Mouse (Mus musculus): ENCODE results near the gene Kif26b. TPM values are rescaled to one million over a fixed set of nuclear protein-coding genes. Genes with fewer than 3 reads are reported as not detected.

Kif26b gene
- total and polyA plus RNA-seq, 3 experiments: 0.86 to 3.0 (median 2.4) TPM

DNA sequence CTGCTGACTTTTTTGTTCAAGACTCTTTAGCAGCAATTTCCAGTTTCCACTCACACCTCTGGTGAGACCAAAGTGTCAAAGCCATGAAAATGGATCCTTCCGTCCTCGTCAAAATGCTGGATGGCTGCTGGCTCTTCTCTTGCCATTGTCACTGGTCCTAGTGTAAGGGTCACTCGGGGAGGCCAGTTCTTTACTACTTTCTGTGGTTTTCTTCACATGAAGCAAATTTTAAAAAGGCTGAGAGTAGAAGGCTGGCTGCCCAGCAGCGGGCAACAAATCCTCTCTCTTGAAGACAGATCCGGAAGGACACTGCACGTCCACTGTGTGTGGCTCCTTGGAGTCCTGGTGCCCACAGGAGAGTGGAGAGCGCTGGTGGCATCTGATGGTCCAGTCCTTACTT is 265.9 kb downstream of the Kif26b start:
- intact Hi-C loops (cut with DNase I): no loop called here
- no peak overlapping the region for H3K27ac ChIP-seq
- H3K79me2 ChIP-seq (replicated peaks; ENCODE audit: control insufficient read depth, insufficient read depth, low read length): no peaks in the 10 kb centered on the region
- DNase-seq: no peak
- 97% methylated on average over 7 of the region's 7 CpGs for WGBS
- TF ChIP-seq EP300 (IDR thresholded peaks at IDR 0.05; ENCODE audit: insufficient read depth, low read depth, low read length) (no peak), POLR2A (IDR thresholded peaks at IDR 0.05; ENCODE audit: insufficient read depth, low read depth, low read length) (no peak), CTCF (IDR thresholded peaks at IDR 0.05) (no peak)
- H3K9ac ChIP-seq (ENCODE audit: low read depth, low read length): no peak overlapping the region
- no peak overlapping the region for H3K4me3 ChIP-seq
- no peaks in the 10 kb centered on the region for H3K27me3 ChIP-seq (ENCODE audit: control insufficient read depth, insufficient read depth, low read length)
- no peaks in the 10 kb centered on the region for H3K36me3 ChIP-seq (ENCODE audit: control insufficient read depth, insufficient read depth, low read length)
- H3K4me1 ChIP-seq (ENCODE audit: control insufficient read depth, insufficient read depth, low read length): peaks cover 1% of the 10 kb centered on the region; the same call in 1 of the 2 replicates

DNA sequence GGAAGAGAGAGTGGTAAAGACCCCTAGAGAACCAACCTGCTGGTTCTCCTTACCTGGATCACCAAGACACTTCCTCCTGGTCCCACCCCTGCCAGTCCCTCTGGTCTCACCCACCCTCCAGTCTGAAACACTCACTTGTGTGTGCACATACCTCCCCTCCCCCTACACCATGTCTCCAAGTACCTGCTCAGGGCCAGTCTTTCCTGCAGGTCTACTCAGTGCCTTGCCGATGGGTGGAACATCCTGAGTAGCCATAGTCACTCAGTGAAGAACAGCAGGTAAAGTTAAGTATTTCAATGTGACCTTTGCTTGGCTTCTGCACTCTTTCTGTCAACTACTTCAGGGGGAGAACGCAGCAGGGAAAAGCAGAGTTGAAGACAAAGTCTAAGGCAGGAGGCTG is 268.5 kb downstream of the Kif26b start:
- intact Hi-C loops (cut with DNase I): no loop called here
- Histone ChIP-seq H3K79me2 (replicated peaks; ENCODE audit: control insufficient read depth, insufficient read depth, low read length) (no peaks in the 10 kb centered on the region), H3K27ac (no peak overlapping the region), H3K27me3 (ENCODE audit: control insufficient read depth, insufficient read depth, low read length) (no peaks in the 10 kb centered on the region), H3K4me1 (ENCODE audit: control insufficient read depth, insufficient read depth, low read length) (no peaks in the 10 kb centered on the region), H3K4me3 (no peak overlapping the region), H3K9ac (ENCODE audit: low read depth, low read length) (no peak overlapping the region), H3K36me3 (ENCODE audit: control insufficient read depth, insufficient read depth, low read length) (no peaks in the 10 kb centered on the region)
- no peak for DNase-seq
- TF ChIP-seq POLR2A (IDR thresholded peaks at IDR 0.05; ENCODE audit: insufficient read depth, low read depth, low read length) (no peak), CTCF (IDR thresholded peaks at IDR 0.05) (no peak), EP300 (IDR thresholded peaks at IDR 0.05; ENCODE audit: insufficient read depth, low read depth, low read length) (no peak)
- 91% methylated on average over 2 of the region's 2 CpGs for WGBS

DNA sequence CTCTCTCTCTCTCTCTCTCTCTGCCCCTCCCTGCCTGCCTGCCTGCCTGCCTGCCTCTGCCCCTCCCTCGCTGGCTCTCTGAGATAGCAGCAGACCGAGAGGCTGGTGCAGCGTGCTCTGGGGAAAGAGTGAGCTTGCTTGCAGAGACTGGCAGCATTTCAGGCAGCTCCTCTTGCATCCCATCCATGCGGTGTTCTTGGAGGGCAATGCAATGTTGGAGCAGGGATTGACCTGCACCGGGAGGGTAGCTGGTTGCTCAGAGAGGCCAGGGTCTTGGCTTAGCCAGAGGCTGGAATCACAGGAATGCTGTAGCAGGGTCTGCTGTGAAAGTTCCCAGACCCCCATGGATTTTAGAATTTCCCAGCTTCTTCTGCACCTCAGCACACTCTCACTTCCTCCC is 269.4 kb downstream of the Kif26b start:
- H3K4me1 ChIP-seq (ENCODE audit: control insufficient read depth, insufficient read depth, low read length): no peaks in the 10 kb centered on the region; the same call in 1 of the 2 replicates
- H3K27me3 ChIP-seq (ENCODE audit: control insufficient read depth, insufficient read depth, low read length): no peaks in the 10 kb centered on the region
- TF ChIP-seq CTCF (IDR thresholded peaks at IDR 0.05) (no peak), EP300 (IDR thresholded peaks at IDR 0.05; ENCODE audit: insufficient read depth, low read depth, low read length) (no peak), POLR2A (IDR thresholded peaks at IDR 0.05; ENCODE audit: insufficient read depth, low read depth, low read length) (no peak)
- intact Hi-C loops (cut with DNase I): no loop called here
- H3K79me2 ChIP-seq (replicated peaks; ENCODE audit: control insufficient read depth, insufficient read depth, low read length): no peaks in the 10 kb centered on the region
- H3K4me3 ChIP-seq: no peak overlapping the region
- WGBS: 6% methylated on average over 5 of the region's 5 CpGs
- H3K36me3 ChIP-seq (ENCODE audit: control insufficient read depth, insufficient read depth, low read length): no peaks in the 10 kb centered on the region
- H3K9ac ChIP-seq (ENCODE audit: low read depth, low read length): no peak overlapping the region
- H3K27ac ChIP-seq: no peak overlapping the region
- DNase-seq: peak in 1 of 2 experiments; percentile 4

DNA sequence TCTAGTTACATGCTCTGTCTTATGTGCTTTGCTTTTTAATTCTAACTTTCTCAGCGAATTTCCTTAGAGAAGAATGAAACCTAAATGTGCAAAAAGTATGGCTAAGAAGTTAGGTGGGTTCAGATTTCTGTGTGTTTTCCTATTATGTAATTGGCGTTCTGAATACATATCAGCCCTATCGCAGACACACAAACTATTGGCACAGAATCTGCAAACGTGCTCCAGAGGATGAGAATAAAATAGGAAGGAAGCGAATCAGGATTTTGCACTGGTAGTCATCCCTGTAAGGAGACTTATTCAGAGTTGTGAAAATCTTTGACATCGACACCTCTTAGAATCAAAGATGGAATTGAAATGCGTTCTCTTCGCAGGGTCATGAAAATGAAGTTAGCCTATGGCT is 270.0 kb downstream of the Kif26b start:
- Histone ChIP-seq H3K27ac (no peak overlapping the region), H3K4me1 (ENCODE audit: control insufficient read depth, insufficient read depth, low read length) (no peaks in the 10 kb centered on the region; the same call in 1 of the 2 replicates), H3K4me3 (no peak overlapping the region), H3K9ac (ENCODE audit: low read depth, low read length) (no peak overlapping the region), H3K27me3 (ENCODE audit: control insufficient read depth, insufficient read depth, low read length) (no peaks in the 10 kb centered on the region), H3K79me2 (replicated peaks; ENCODE audit: control insufficient read depth, insufficient read depth, low read length) (no peaks in the 10 kb centered on the region), H3K36me3 (ENCODE audit: control insufficient read depth, insufficient read depth, low read length) (no peaks in the 10 kb centered on the region)
- no peak for DNase-seq
- intact Hi-C loops (cut with DNase I): no loop called here
- no peak for TF ChIP-seq EP300 (IDR thresholded peaks at IDR 0.05; ENCODE audit: insufficient read depth, low read depth, low read length)
- no peak for TF ChIP-seq POLR2A (IDR thresholded peaks at IDR 0.05; ENCODE audit: insufficient read depth, low read depth, low read length)
- no peak for TF ChIP-seq CTCF (IDR thresholded peaks at IDR 0.05)
- 57% methylated on average over 8 of the region's 8 CpGs for WGBS

DNA sequence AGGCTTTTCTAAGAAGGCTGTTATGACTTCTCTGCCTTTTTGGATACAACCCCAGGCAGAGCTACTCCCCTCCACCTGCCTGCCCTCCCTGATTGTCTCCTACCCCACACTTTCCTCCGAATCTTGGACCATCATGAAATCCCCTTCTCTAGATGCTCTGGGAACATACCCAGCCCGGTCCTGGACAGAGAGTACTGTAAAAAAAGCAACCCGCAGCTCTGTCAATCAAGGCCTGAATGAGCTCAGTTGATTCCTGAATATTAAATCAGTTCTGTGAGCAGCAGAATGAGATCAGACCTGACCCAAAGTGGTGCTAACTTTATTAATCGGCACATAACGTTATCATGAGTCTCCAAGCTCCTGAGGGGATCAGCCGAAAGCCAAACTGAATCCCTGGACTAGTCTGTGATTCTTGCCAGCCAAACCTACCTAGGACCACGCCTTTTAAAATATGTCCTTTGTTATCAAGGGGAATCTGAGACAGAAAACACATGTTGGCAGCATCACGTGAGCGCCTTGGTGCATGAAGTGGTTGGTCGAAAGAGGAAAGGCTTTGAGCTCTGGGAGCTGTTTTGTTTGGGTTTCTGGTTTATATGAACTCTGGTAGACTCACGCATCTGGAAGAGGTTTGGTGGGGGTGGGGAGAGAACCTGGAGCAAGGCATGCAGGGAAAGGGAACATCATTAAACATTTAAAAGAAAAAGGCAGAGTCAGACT is 271.1 kb downstream of the Kif26b start:
- intact Hi-C loops (cut with DNase I): no loop called here

DNA sequence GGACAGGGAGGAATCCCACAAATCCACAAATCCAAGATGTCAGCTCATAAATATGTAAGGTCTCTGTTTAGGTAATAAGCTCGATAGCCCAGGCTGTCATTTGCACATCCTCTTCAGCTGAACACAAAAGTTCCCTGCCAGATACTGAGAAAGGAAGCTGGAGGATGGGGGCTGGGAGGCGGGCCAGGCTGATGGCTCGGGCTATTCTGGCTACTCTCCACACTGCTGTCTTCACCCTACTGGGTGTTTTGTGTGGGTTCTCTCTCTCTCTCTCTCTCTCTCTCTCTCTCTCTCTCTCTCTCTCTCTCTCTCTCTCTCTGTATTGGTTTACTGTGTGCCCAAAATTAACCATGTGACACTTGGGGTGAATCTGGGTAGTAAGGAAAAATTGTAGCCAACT is 274.2 kb downstream of the Kif26b start:
- no peak overlapping the region for H3K4me3 ChIP-seq
- peak; percentile 52 to 61 for DNase-seq
- no peaks in the 10 kb centered on the region for H3K36me3 ChIP-seq (ENCODE audit: control insufficient read depth, insufficient read depth, low read length)
- H3K27me3 ChIP-seq (ENCODE audit: control insufficient read depth, insufficient read depth, low read length): no peaks in the 10 kb centered on the region
- 9% methylated on average over 3 of the region's 3 CpGs for WGBS
- no peak overlapping the region for H3K27ac ChIP-seq
- no peak overlapping the region for H3K9ac ChIP-seq (ENCODE audit: low read depth, low read length)
- TF ChIP-seq EP300 (IDR thresholded peaks at IDR 0.05; ENCODE audit: insufficient read depth, low read depth, low read length) (no peak), POLR2A (IDR thresholded peaks at IDR 0.05; ENCODE audit: insufficient read depth, low read depth, low read length) (no peak), CTCF (IDR thresholded peaks at IDR 0.05) (no peak)
- no peaks in the 10 kb centered on the region for H3K79me2 ChIP-seq (replicated peaks; ENCODE audit: control insufficient read depth, insufficient read depth, low read length)
- intact Hi-C loops (cut with DNase I): no loop called here
- no peaks in the 10 kb centered on the region; the same call in 1 of the 2 replicates for H3K4me1 ChIP-seq (ENCODE audit: control insufficient read depth, insufficient read depth, low read length)

More for the DNA sequence above, 271.1 kb downstream of the Kif26b start:
- Histone ChIP-seq H3K9ac (ENCODE audit: low read depth, low read length) (no peak overlapping the region), H3K27me3 (ENCODE audit: control insufficient read depth, insufficient read depth, low read length) (no peaks in the 10 kb centered on the region), H3K4me3 (no peak overlapping the region), H3K79me2 (replicated peaks; ENCODE audit: control insufficient read depth, insufficient read depth, low read length) (no peaks in the 10 kb centered on the region), H3K27ac (no peak overlapping the region), H3K4me1 (ENCODE audit: control insufficient read depth, insufficient read depth, low read length) (no peaks in the 10 kb centered on the region; the same call in 1 of the 2 replicates), H3K36me3 (ENCODE audit: control insufficient read depth, insufficient read depth, low read length) (no peaks in the 10 kb centered on the region)
- 80% methylated on average over 11 of the region's 11 CpGs for WGBS
- no peak for TF ChIP-seq POLR2A (IDR thresholded peaks at IDR 0.05; ENCODE audit: insufficient read depth, low read depth, low read length)
- no peak for TF ChIP-seq EP300 (IDR thresholded peaks at IDR 0.05; ENCODE audit: insufficient read depth, low read depth, low read length)
- no peak for DNase-seq
